Mouse (Mus musculus) lung, postnatal 0 days (tissue): ENCODE data around the gene Glrp1.

Source experiments
- CTCF ChIP-seq: IDR thresholded peaks from 2 replicates; pipeline ENCODE4 v1.5.1; 2016; ENCODE audit warnings: antibody characterized with exemption, mild to moderate bottlenecking
- EP300 ChIP-seq: IDR thresholded peaks from 2 replicates; pipeline ENCODE4 v1.6.1; 2016; ENCODE audit warnings: antibody characterized with exemption, mild to moderate bottlenecking, control low read depth

DNA sequence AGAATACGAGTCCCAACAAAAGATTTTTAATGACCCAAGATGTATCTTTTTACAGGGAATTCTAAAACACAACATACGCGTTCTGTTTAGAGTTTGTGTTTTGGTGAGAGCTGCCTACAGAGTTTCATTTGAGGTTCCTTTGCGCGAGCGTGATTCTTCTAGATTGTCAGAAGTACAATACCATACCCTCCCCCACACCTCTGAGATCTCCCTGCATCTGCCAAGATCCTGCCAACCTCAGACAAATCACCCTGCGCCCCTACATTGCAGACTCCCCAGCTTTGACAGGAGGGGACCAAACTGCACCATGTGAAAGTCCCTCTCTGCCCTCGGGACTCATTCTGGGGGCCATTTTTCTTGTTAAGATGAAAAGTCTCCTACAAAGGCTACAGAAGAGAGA is 29.3 kb downstream of the Glrp1 start:
- TF ChIP-seq EP300 = no peak
- TF ChIP-seq CTCF = no peak
